Mouse (Mus musculus) adrenal gland, adult 2 months (tissue): ENCODE data around the gene Eefsec. TPM values are rescaled to one million over a fixed set of nuclear protein-coding genes. Genes with fewer than 3 reads are reported as not detected.

Experiments used
- DNase-seq: peaks from one replicate; pipeline ENCODE4 v3.0.0; 2021
- polyA plus RNA-seq: library from polyadenylated mRNA; depleted of rRNA; stranded (reverse); fragments of >200 nt; gene quantifications from 2 replicates; pipeline ENCODE4 v1.2.3, GENCODE M21; 2012
- total RNA-seq, 2 experiments: library from RNA; stranded (reverse); gene quantifications; 2 replicates each; pipeline ENCODE4 v1.2.3; 2021

The Eefsec gene
- total and polyA plus RNA-seq, 3 experiments: 15.4 to 22.4 (median 17.2) TPM

DNA sequence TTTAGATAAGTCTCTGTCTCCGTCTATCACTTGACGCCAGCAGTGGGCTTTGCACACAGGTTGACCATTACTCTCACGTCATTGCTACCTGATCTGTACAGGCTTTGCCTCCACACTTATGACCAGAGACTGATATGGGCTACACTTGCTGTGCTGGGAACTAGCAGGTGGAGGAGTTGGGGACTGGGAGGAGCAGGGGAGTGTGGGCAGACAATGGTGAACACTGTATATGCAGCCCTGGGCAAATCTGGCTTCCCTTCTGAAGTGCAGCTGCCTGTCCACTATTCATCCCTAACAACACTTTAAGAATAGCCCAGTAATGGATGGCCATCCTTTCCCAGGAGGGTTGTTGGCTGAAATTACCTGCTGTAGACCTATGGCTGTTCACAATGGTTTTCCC is 103.4 kb downstream of the Eefsec start:
- DNase-seq: no peak

DNA sequence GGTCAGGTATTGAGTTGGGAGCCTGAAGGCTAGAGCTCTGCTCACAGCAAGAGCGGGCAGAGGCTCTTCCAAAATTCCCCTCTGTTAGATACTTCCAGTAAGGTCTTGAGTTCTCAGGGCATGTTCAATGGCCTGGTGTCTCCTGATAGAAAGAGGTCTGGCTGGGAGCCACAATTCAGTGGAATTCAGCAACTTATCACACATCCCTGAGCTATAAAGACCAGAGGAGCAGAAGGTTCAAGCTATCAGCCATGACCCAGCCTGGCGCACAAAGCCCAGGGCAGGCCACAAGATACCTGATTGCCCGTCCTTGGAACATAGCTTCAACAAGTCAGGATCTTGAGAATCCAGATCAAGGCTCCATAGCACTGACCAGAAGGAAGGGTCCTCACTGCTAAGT is 105.2 kb downstream of the Eefsec start:
- no peak for DNase-seq

DNA sequence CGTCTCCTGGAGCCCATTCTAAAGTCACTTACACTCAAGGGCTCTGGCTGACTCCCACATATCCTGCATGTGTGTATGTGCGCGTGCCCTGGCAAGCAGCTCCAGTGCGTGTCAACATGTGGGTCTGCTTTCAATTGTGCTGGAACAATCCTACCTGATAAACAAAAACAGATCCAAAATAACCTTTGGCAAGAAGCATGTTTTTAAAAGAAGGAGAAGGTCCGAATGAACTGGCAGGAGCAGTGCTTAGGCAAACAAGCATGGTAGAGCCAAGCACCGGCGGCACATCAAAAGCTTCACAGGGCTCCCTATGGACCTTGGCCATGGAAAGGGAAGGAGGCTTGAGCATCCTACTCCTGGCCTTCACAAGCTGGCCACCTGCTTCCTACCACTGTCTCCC is 105.6 kb downstream of the Eefsec start:
- peak; percentile 21 for DNase-seq

DNA sequence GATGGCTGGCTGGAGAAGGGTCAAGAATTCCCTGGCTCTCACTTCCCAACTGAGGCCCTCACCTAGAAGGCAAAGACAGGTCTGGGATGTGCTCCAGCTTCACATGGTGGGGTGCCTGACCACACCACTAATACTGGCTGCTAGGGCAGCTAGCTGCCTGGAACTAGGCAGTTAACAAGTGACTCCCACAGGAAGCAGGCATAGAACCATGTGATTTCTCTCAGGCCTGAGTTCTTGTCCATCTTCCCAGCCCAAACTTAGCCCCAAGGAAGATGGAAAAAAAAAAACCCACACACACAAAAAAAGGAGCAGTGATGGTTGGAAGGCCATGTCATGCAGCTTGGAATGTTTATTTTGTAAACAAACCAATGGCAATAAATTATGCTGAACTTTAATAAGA is 117.0 kb downstream of the Eefsec start:
- no peak for DNase-seq

DNA sequence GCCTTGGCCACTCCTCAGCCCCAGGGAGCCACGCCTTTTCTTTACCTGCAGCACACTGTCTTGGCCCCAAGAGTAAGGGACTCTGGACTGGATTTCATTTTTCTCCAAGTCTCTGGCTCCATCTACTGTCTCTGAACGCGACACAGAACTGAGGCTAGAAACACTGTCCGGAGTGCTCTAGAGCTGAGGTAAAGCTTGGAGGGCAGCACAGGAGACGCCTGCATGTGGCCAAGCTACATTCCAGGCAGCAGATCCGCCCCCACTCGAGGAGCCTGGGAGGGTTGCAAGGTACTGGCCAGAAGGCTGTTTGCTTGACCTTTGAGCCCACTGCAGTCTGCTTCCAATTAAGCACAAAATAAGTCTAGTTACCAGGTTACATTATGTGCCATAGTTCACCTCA is 124.5 kb downstream of the Eefsec start:
- peak; percentile 17 for DNase-seq

DNA sequence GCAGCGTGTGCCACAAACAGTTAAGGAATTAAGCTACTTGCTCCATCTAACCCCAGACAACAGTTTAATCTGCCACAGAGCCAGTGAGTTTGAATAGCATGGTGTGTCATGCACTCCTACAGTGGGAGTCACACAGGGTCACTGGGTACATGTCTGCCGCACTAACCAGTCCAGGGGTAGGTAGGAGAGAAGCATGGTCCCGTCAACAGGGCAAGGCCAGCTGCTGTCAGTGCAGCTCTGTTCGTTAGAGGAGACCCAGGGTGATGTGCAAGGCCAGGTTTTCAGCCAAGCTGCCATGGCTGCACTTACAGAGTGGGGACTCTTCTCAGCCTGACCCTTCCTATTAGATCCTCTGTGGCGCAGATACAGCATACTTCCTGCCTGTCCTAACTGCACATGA is 125.1 kb downstream of the Eefsec start:
- DNase-seq: no peak

DNA sequence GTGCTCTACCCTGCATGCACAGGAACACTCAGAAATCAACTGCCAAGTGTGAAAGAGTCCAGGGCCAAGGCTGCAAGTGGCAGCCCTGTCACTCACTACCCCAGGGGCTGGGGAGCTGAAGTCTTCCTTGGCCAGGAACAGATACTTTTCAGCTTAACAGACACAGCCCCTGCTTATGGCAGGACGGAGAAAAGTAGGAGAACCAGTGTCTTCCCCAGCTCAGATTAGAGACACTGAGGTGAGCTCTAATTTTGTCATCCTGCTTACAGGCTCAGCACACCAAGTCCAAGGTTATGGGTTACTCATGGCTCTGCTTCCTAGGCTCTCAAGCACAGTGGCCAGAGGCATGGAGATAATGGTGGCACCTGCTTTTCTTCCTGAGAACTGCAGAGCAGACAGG is 126.6 kb downstream of the Eefsec start:
- DNase-seq: peak; percentile 42

DNA sequence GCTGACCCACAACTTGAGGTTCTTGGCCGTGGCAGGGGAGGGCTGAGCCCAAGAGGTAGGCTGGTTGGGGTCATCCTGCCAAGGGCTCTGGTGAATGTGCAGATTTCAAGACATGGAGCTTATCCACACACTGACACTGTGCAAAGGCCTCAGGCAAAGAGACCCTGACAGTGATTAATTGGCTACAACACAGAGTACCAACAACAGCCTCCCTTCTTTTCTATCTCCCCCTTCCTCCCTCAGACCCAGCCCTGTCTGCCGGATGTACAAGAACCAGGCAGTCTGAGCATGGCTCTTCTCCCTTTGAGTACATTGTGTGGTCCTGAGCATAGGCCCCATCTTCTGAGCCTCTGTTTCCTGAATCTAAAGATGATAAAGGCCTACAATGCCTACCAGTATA is 131.0 kb downstream of the Eefsec start:
- DNase-seq: no peak

DNA sequence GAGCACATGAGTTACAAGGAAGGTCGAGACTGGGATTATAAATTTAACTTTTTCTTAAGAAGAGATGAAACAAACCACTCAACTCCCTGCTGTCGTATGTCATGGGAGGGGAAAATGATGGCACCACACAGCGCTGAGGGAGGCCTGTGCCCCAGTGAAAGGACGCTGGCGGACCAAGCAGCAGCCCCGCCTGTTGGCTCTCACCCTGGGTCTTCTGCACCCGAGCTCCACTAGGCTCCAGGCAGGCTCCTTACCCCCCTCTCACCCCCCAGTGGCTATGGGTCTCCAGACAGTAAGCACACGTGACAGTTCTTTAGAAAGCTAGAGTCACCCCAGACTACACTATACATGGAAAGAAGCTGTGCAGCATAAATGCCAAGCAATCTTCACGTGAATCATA is 132.4 kb downstream of the Eefsec start:
- DNase-seq: no peak

DNA sequence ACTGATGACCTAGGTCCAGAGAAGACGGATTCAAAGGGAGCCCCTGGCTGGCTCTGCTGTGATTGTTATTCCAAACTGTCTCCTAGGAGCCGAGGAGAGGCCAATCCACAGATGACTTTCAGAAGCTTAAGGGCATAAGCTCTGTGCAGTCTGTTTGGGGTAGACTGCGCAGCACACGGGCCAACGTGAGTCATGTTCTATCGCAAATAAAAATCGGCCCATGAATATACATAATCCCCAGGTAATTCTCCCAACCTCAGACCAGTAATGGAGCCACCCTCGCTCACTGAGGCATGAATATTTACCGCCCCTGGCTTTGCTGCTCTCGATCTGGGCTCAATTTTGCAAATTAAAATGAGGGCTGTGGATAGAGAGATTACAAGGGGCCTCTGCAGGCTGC is 134.7 kb downstream of the Eefsec start:
- no peak for DNase-seq

DNA sequence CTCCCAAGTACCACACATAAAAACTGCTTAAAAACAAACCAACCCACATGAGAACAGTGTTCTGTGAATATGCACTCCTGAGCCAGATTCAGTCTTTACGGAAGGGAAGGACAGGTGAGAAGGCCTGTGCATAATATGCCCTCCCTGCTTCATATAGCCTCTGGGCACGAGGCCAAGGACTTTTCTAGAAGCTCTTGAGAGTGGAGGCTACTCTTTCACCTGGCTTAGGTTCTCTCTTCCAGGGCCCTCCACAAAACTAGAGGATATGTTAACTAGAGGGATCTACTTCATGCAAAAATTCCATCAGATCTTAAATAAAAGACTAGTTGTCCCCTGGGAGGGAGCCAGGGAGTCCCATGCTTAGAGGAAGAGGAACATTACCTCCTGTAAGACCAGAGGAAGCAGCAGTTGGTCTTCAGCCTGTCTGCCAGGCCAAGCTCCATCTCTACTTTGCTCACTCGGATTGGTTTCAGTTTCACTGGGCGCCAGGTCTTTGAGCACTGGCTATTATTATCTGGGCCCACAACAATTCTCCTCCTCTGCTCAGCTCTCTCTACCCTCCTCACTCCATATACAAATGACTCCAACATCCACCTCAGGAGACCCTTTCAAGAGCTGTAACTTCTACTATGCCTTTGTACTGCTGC is 140.1 kb downstream of the Eefsec start:
- DNase-seq: no peak

DNA sequence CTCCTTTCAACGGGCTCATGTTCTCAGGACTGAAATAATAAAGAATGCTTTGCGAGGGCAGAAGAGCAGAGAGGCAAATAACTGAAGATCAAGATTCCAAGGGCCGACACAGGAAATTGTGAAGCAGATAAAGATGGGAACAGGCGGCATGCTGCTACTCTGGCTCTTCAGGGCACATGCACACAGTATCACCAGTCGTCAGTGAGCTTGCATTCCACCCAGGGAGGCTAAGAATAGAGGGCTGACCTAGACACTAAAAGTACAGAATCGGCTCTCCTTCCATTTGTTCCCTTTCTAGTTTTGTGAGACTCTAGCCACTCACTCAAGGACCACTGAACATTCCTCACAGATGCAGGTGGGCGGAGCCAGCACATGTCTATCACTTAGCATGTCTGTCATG is 145.1 kb downstream of the Eefsec start:
- DNase-seq: no peak

DNA sequence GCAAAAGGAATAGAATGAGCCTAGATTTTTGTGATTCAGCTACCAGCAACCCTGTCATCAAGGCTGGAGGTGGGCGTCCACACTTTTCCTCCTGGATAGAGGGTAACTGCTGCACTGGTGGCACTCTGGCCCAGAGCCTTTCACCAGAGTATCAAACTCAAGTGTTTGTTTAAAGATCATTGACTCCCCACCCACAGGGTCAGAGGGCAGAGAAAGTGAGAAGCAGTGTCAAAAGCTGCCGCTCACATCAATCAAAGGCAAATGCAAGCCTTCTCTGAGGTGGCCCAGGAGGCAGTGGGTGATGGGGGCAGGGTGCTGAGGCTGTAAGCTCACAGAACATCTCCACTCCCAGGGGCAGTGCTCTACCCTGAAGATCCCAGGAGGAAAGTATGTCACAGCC is 146.8 kb downstream of the Eefsec start:
- no peak for DNase-seq

DNA sequence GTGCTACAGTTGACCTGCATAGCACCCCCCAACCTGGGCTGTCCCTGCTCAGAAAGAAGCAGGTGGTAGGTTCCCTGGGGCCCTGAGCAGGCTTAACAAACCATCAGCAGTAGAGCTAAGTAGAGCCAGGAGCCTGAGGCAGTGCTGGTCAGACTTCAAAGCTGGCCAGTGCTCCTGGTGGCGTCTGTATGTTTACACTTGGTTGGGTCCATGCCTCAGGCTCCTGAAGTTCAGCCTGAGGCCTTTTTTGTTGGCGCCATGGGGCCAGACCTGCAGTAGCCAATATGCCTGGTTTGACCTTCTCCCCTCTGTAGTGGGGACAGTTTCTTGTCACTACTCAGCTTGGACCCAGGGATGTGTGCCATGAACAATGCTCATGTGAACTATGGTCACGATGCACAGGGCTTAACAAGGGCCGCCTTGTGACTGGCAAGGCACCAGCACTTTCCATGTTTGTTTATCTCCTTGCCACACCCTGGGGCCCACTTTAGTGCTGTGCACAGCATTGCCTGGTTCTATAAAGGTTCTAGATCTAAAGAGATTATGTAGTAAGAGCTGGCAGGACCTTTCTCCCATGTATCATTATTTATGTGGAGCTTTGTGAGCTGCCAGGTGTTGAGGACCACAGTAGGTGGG is 153.9 kb downstream of the Eefsec start:
- no peak for DNase-seq

DNA sequence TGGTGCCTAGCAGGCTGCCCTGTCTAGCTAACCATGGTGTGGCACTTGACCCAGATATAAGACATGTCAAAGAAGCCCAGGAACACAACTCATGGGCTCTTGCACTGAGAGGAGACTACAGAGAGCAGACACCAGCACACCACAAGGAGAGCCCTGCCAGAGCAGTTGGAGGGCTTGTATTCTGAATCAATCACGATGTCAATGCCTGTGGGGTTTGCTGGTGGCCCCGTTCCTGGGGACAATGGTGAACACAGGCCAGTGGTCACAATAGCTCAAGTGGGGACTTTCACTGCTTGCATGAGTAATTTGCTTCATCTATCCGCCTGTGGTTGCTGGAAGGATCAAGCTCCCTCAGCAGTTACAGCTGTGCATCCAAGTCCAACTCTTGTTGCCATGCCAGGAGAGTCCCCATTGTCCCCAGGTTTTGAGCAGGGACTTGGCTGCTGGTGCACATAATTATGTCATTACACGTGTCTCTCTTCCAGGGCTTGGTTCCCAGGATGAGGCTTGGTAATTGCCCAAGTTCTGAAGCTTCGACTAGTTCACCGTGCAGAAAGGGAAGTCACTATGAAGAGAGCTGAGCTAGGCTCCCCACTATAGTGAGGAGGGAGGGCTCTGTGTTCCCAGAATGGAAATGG is 156.1 kb downstream of the Eefsec start:
- peak; percentile 10 for DNase-seq

DNA sequence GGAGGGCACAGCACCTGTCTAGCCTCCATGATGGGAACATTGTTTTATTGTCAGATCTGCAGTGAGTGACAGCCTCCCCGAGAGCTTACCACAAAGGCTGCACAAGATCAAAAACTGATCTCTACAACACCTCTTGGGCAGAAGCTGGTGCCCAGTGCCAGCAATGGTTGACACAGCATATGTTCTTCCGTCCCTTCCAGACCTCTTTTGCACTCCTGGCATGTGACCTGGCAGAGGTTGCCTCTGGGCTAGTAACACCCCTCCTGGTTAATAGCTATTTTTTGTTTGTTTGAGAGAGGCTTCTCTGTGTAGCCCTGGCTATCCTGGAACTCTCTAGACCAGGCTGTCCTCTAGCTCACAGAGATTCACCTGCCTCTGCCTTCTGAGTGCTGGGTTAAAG is 168.2 kb downstream of the Eefsec start:
- no peak for DNase-seq

DNA sequence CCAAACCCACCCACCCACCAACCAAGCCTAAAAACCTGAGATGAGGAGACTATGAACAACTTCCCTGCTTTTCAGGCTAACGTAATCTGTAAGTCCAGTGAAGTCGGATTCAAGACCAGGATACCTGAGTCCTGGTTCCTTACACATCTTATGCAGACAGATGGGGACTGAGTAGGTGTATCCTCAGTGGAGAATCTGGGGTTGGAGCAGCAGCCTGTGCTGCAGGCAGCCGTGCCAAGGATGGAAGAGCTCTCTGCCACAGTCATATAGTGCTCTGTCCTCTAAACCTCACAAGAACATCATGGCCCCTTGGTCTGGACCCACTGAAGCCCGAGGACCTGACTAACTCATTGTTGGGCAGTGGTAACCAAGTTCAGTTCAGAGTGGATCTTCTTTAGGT is 169.1 kb downstream of the Eefsec start:
- DNase-seq: no peak

DNA sequence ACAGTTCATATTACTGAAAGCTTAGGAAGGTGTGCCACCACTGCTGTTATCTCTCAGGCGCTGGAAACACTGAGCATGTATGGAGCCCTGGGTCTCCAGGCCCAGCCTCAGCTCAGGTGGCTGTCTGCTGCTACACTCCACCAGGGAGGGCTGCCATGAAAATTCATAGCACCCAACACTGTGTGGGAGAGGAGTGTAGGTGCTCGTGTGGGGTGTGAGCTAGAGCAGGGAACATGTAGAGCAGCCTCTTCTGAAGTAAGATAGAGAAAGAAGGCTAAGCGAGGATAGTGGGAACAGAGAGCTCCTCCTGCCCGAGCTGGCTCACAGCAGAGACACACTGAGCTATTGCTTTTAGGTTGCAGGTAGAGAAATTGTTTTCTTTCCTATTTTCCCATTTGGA is 170.1 kb downstream of the Eefsec start:
- no peak for DNase-seq

DNA sequence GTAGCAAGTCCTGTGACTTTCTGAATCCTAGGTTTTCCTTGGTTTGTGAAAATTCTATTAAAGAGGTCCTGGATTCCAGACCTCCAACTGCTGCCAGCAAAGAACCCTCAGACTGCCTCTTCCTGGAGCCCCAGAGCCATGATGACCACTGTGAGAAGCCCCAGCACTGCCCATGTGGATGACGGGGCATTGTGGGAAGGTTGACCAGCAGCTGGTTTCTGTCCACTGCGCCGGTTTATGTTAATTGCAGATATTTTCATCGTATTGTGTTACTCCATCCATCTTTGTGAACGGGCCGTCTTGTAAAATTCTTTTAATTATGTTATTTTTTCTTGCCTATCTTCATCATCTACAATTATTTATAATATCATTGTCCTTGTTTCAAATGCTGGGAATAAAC is 171.7 kb downstream of the Eefsec start:
- DNase-seq: no peak

DNA sequence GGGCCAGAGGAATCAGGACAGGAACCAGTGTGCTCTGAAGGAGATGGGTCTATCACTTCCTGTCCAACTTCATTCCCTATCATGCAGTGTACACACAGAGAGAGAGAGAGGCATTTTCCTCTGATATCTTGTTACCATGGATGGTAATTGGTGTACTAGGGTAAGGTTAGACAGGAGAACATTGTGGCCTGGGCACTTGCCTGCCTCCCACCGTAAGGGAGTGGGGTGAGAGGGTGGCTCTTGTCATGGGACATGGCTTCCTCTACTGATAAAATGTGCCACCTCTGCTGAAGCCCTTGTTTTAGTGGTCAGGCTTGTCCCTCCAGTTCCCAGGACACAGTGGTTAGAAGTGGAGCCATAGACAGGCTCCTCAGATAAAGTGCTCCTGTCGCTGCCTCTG is 178.4 kb downstream of the Eefsec start:
- no peak for DNase-seq

DNA sequence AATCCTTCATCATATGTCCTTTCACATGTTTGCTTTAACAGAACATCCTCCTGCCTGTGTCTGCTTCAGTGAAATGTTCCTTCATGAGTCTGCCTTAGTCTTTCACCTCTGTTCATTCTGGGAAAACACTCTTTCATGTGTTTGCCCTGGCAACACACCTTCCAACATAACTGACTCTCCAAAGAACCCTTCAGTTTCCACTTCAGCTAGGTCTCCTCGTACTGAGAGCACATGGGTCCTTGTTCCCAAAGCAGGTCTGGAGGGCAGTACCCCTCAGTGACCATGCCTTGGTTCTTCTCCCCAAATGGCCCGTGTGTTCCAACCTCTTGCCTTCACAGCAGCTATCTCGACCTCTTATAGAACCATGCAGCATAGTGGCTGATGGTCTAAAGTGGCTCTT is 179.3 kb downstream of the Eefsec start:
- no peak for DNase-seq

DNA sequence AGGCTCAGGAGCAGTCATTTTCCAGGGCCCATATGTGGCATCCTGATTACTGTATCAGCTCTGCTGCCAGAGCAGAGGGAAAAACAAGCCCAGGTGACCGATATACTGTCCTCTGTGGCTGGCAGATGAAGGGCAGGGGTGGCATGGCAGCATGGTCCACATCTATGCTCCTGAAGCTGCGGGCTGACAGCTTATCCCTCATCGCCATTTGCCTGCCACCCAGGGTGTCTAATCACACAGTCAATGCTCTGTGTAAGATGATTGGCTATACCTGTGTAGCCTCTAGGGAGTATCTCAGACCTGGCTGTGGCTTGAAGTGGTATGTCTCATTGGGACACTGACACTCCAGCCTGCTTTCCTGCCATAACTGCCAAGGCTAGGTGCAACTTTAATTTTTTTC is 180.3 kb downstream of the Eefsec start:
- DNase-seq: no peak

DNA sequence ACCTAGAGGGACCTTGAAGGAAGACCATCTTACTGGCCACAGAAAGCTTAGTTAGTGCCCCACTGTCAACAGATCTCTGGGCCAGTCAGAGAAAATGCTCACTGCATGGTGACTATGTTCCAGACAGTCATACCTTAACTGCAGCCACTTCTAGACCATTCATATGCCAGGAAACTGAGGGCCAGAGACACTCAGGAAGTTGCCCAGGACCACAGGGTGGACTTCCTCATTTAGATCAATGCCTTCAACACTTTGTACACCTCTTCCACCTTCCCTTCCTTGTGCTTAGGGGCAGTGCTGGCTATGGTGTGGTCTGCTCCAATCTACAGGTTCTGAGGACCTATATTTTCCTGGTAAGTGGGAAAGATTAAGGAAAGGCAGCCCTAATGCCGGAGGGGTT is 181.0 kb downstream of the Eefsec start:
- DNase-seq: no peak

DNA sequence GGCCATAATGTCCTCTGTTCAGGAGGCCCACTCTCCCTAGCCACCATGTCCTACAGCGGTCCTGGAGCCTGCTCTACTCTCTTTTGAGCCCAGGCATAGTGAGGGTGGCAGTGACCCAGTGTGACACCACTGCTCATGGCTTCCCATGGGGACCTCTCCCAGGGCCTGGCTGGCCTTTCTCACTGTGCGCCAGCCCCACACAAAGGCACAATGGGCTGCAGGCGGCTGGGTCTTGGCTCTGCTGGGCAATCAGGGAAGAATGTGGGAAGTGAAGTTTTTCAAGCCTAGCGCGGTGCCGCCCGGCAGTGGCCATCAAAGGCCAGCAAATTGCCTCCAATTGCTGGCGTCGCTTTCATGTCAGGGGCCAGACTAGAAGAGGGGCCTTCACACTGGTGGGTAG is 184.2 kb downstream of the Eefsec start:
- DNase-seq: no peak
